ENCODE assay signal across 11 mouse cellular contexts in genomic region chr17:28743916-28744315, GRCm38 (mm10). TPM values are rescaled to one million over a fixed set of nuclear protein-coding genes. Genes with fewer than 3 reads are reported as not detected.
DNase-seq lines count a peak whose midpoint lies in the region; ATAC-seq and TF ChIP-seq lines count a peak whose summit lies in the region.
"Had no signal": no experiment of that assay in that cellular context is flagged by ENCODE, and none has a peak within 500 bp of the region (broad histone marks: within the 10 kb centered on the region; RNA-seq: fewer than 3 reads in every experiment).

No protein-coding gene starts in this region.

- TF ChIP-seq EP300 in heart, postnatal 0 days (IDR thresholded peaks at IDR 0.05; ENCODE audit: low read depth): no peak

- no peaks in the 10 kb centered on the region for H3K27me3 ChIP-seq in heart, postnatal 0 days (ENCODE audit: control insufficient read depth, insufficient read depth, low read length)
- no peaks in the 10 kb centered on the region for H3K27me3 ChIP-seq in heart, embryonic 12.5 days (replicated peaks)
- no peaks in the 10 kb centered on the region for H3K27me3 ChIP-seq in neural tube, embryonic 15.5 days (replicated peaks)
- H3K27me3 ChIP-seq: limb, embryonic 12.5 days had no signal

- H3K4me3 ChIP-seq in heart, postnatal 0 days (ENCODE audit: low read depth, low read length): no peak overlapping the region
- H3K4me3 ChIP-seq in heart, embryonic 12.5 days: no peak overlapping the region
- no peak overlapping the region for H3K4me3 ChIP-seq in neural tube, embryonic 15.5 days (replicated peaks)
- H3K4me3 ChIP-seq: limb, embryonic 12.5 days; myocyte had no signal

- no peak for ATAC-seq in heart, postnatal 0 days (ENCODE audit: insufficient read depth, low read depth)
- no peak for ATAC-seq in heart, embryonic 12.5 days (ENCODE audit: insufficient number of reproducible peaks, low FRiP score)
- no peak for ATAC-seq in neural tube, embryonic 15.5 days (ENCODE audit: low FRiP score)

- no peak overlapping the region for H3K9ac ChIP-seq in heart, postnatal 0 days (replicated peaks; ENCODE audit: low read depth, low read length)
- no peak overlapping the region for H3K9ac ChIP-seq in heart, embryonic 12.5 days
- H3K9ac ChIP-seq in neural tube, embryonic 15.5 days (replicated peaks): no peak overlapping the region
- H3K9ac ChIP-seq: hindbrain, embryonic 14.5 days; limb, embryonic 12.5 days had no signal

- DNase-seq in heart, postnatal 0 days (ENCODE audit: low spot score): no peak
- peak; percentile 30 for DNase-seq in spleen, adult 12 weeks (ENCODE audit: low spot score)
- DNase-seq in spleen, postnatal 4 days (ENCODE audit: low spot score in 2 of 2): no peak
- peak; percentile 58 for DNase-seq in induced T-regulatory cell, adult 2 months (ENCODE audit: low read depth)
- no peak for DNase-seq in urinary bladder, postnatal 36 days (ENCODE audit: low spot score in 2 of 2)
- DNase-seq in testis, postnatal 14 days (ENCODE audit: low spot score): no peak

- H3K9me3 ChIP-seq in heart, postnatal 0 days (replicated peaks; ENCODE audit: control insufficient read depth, low read length): no peaks in the 10 kb centered on the region; the same call in 1 of the 2 replicates
- 0 out of 2 replicates have a peak, but pooled peaks cover 6% of the 10 kb centered on the region for H3K9me3 ChIP-seq in heart, embryonic 12.5 days (replicated peaks)
- H3K9me3 ChIP-seq in neural tube, embryonic 15.5 days (replicated peaks): no peaks in the 10 kb centered on the region
- H3K9me3 ChIP-seq: limb, embryonic 12.5 days had no signal

- H3K4me2 ChIP-seq in heart, postnatal 0 days (ENCODE audit: low read depth, low read length): no peak overlapping the region
- no peak overlapping the region for H3K4me2 ChIP-seq in heart, embryonic 12.5 days
- H3K4me2 ChIP-seq in neural tube, embryonic 15.5 days: no peak overlapping the region
- H3K4me2 ChIP-seq: hindbrain, embryonic 14.5 days; limb, embryonic 12.5 days had no signal

- no peaks in the 10 kb centered on the region for H3K4me1 ChIP-seq in heart, postnatal 0 days (ENCODE audit: control insufficient read depth, insufficient read depth)
- 0 out of 2 replicates have a peak, but pooled peaks cover 3% of the 10 kb centered on the region for H3K4me1 ChIP-seq in heart, embryonic 12.5 days (replicated peaks)
- H3K4me1 ChIP-seq in neural tube, embryonic 15.5 days: no peaks in the 10 kb centered on the region
- H3K4me1 ChIP-seq: limb, embryonic 12.5 days had no signal

- 90% methylated on average over 9 of the region's 9 CpGs for WGBS in heart, postnatal 0 days
- 87% methylated on average over 9 of the region's 9 CpGs for WGBS in heart, embryonic 12.5 days
- 92% methylated on average over 9 of the region's 9 CpGs for WGBS in neural tube, embryonic 15.5 days

- H3K36me3 ChIP-seq in heart, postnatal 0 days (replicated peaks; ENCODE audit: control insufficient read depth, insufficient read depth, low read length): peaks cover 97% of the 10 kb centered on the region
- H3K36me3 ChIP-seq in heart, embryonic 12.5 days: peaks cover 98% of the 10 kb centered on the region
- H3K36me3 ChIP-seq in neural tube, embryonic 15.5 days: peaks cover 95% of the 10 kb centered on the region

- no peak overlapping the region for H3K27ac ChIP-seq in heart, postnatal 0 days (ENCODE audit: low read depth)
- H3K27ac ChIP-seq in heart, embryonic 12.5 days (ENCODE audit: poor library complexity, severe bottlenecking): no peak overlapping the region
- no peak overlapping the region for H3K27ac ChIP-seq in neural tube, embryonic 15.5 days (replicated peaks)
- H3K27ac ChIP-seq: hindbrain, embryonic 14.5 days; limb, embryonic 12.5 days had no signal

- TF ChIP-seq CTCF in heart, postnatal 0 days (IDR thresholded peaks at IDR 0.05; ENCODE audit: low read depth): peak; percentile 9; the same call in 1 of the 2 replicates

RNA-seq across cellular contexts. Expression of gene AC170998.1, which starts 18.0 kb away (rescaled TPM):
- not detected in 2 replicates for total RNA-seq in heart, postnatal 0 days (2014; rRNA removed; ENCODE audit: low replicate concordance)
- 1.00 and 1.2 TPM in 2 replicates for polyA plus RNA-seq in heart, postnatal 0 days (2015; fragmentation: Nextera tagmentation; extraction: Ambion mirVana)
- 3.1 and 3.3 TPM in 2 replicates for polyA plus RNA-seq in heart, embryonic 12.5 days (2016; fragmentation: Nextera tagmentation; extraction: Ambion mirVana)
- 2.7 and 3.0 TPM in 2 replicates for polyA plus RNA-seq in neural tube, embryonic 15.5 days (2015; fragmentation: Nextera tagmentation; extraction: Ambion mirVana)
- polyA plus RNA-seq: myocyte had no signal

RNA-seq across cellular contexts. Expression of gene Mapk13, which starts 25.2 kb away (rescaled TPM):
- 0.65 and 3.8 TPM in 2 replicates for total RNA-seq in heart, postnatal 0 days (2014; rRNA removed; ENCODE audit: low replicate concordance)
- polyA plus RNA-seq in heart, postnatal 0 days (2015; fragmentation: Nextera tagmentation; extraction: Ambion mirVana): 0.78 and 1.1 TPM in 2 replicates
- 3.2 and 3.9 TPM in 2 replicates for polyA plus RNA-seq in heart, embryonic 12.5 days (2016; fragmentation: Nextera tagmentation; extraction: Ambion mirVana)
- polyA plus RNA-seq in neural tube, embryonic 15.5 days (2015; fragmentation: Nextera tagmentation; extraction: Ambion mirVana): 1.2 and 13.6 TPM in 2 replicates

RNA-seq across cellular contexts. Expression of gene Mapk14, which starts 52.8 kb away (rescaled TPM):
- total RNA-seq in heart, postnatal 0 days (2014; rRNA removed; ENCODE audit: low replicate concordance): 29.5 and 47.7 TPM in 2 replicates
- 17.8 and 19.4 TPM in 2 replicates for polyA plus RNA-seq in heart, postnatal 0 days (2015; fragmentation: Nextera tagmentation; extraction: Ambion mirVana)
- polyA plus RNA-seq in heart, embryonic 12.5 days (2016; fragmentation: Nextera tagmentation; extraction: Ambion mirVana): 37.1 and 38.6 TPM in 2 replicates
- 25.2 and 31.0 TPM in 2 replicates for polyA plus RNA-seq in neural tube, embryonic 15.5 days (2015; fragmentation: Nextera tagmentation; extraction: Ambion mirVana)

RNA-seq across cellular contexts. Expression of gene Slc26a8, which starts 53.9 kb away (rescaled TPM):
- not detected in 2 replicates for total RNA-seq in heart, postnatal 0 days (2014; rRNA removed; ENCODE audit: low replicate concordance)
- polyA plus RNA-seq in heart, postnatal 0 days (2015; fragmentation: Nextera tagmentation; extraction: Ambion mirVana): 0.29 and 0.36 TPM in 2 replicates
- polyA plus RNA-seq in heart, embryonic 12.5 days (2016; fragmentation: Nextera tagmentation; extraction: Ambion mirVana): 0.22 and 0.57 TPM in 2 replicates
- polyA plus RNA-seq in neural tube, embryonic 15.5 days (2015; fragmentation: Nextera tagmentation; extraction: Ambion mirVana): 0.88 and 1.0 TPM in 2 replicates
- polyA plus RNA-seq: myocyte had no signal

RNA-seq across cellular contexts. Expression of gene Brpf3, which starts 57.0 kb away (rescaled TPM):
- 4.6 and 27.8 TPM in 2 replicates for total RNA-seq in heart, postnatal 0 days (2014; rRNA removed; ENCODE audit: low replicate concordance)
- polyA plus RNA-seq in heart, postnatal 0 days (2015; fragmentation: Nextera tagmentation; extraction: Ambion mirVana): 2.7 and 3.4 TPM in 2 replicates
- 13.2 and 15.4 TPM in 2 replicates for polyA plus RNA-seq in heart, embryonic 12.5 days (2016; fragmentation: Nextera tagmentation; extraction: Ambion mirVana)
- polyA plus RNA-seq in neural tube, embryonic 15.5 days (2015; fragmentation: Nextera tagmentation; extraction: Ambion mirVana): 7.0 and 10.9 TPM in 2 replicates

Comparison
In these comparisons a context has a peak if more than half of its experiments do, and no peak if none do; other contexts are left out.
1. DNase-seq: peak in spleen, adult 12 weeks (single experiment) and induced T-regulatory cell, adult 2 months (single experiment); none in heart, postnatal 0 days (single experiment), spleen, postnatal 4 days (0 of 2), urinary bladder, postnatal 36 days (0 of 2) and testis, postnatal 14 days (single experiment).